Mouse (Mus musculus) intestine, embryonic 14.5 days (tissue): ENCODE results near the gene Ly75. TPM values are rescaled to one million over a fixed set of nuclear protein-coding genes. Genes with fewer than 3 reads are reported as not detected.

ENCODE experiments used
- ATAC-seq: fragments of 200-750 bp; cut with Nextera tagmentation; replicated peaks from 2 replicates; pipeline ENCODE4 v1.8.0; 2017; ENCODE audit warnings: low read depth, moderate number of reproducible peaks, moderate TSS enrichment, moderate library complexity; ENCODE audit not compliant: low FRiP score, low TSS enrichment
- DNase-seq: peaks from one replicate; pipeline ENCODE4 v3.0.0-alpha.2; 2018; ENCODE audit warnings: low spot score
- H3K27ac ChIP-seq: fragments of 300-500 bp; sonication (generic); 2 replicates; pipeline ENCODE4 v1.5.1; 2014; ENCODE audit warnings: low read depth, mild to moderate bottlenecking, control low read depth
- H3K27me3 ChIP-seq: fragments of 300-500 bp; sonication (generic); replicated peaks from 2 replicates; pipeline ENCODE4 v1.6.1; 2014; ENCODE audit warnings: low read length, control low read depth; ENCODE audit not compliant: control insufficient read depth, insufficient read depth
- H3K36me3 ChIP-seq: fragments of 300-500 bp; sonication (generic); 2 replicates; pipeline ENCODE4 v1.6.1; 2014; ENCODE audit warnings: low read length, control low read depth; ENCODE audit not compliant: control insufficient read depth, insufficient read depth
- H3K4me1 ChIP-seq: fragments of 300-500 bp; sonication (generic); replicated peaks from 2 replicates; pipeline ENCODE4 v1.6.1; 2014; ENCODE audit warnings: low read length, control low read depth, mixed read lengths; ENCODE audit not compliant: control insufficient read depth, insufficient read depth
- H3K4me2 ChIP-seq: fragments of 300-500 bp; sonication (generic); 2 replicates; pipeline ENCODE4 v1.6.1; 2014; ENCODE audit warnings: low read length
- H3K4me3 ChIP-seq: fragments of 300-500 bp; sonication (generic); 2 replicates; pipeline ENCODE4 v1.5.1; 2014; ENCODE audit warnings: low read depth, low read length, control low read depth, mixed read lengths
- H3K9ac ChIP-seq: fragments of 300-500 bp; sonication (generic); 2 replicates; pipeline ENCODE4 v1.6.1; 2014; ENCODE audit warnings: mild to moderate bottlenecking, low read length
- H3K9me3 ChIP-seq: fragments of 300-500 bp; sonication (generic); 2 replicates; pipeline ENCODE4 v1.6.1; 2016; ENCODE audit warnings: low read length, control low read depth; ENCODE audit not compliant: control insufficient read depth
- WGBS: fragments of 180-500 bp; shearing (Covaris S2); extraction: QIAGEN DNeasy Blood & Tissue Kit; methylation state at CpG from one replicate; pipeline ENCODE4 v1.1.7; 2014; 5-methylcytosine and 5-hydroxymethylcytosine counted together
- polyA plus RNA-seq: library from polyadenylated mRNA; unstranded; fragments of >200 nt; fragmentation: Nextera tagmentation; extraction: Ambion mirVana; gene quantifications from 2 replicates; pipeline ENCODE4 v1.2.1, GENCODE M21; 2014

Gene Ly75
- polyA plus RNA-seq, 1 experiment from 2014 or later, result 1.6 TPM

DNA sequence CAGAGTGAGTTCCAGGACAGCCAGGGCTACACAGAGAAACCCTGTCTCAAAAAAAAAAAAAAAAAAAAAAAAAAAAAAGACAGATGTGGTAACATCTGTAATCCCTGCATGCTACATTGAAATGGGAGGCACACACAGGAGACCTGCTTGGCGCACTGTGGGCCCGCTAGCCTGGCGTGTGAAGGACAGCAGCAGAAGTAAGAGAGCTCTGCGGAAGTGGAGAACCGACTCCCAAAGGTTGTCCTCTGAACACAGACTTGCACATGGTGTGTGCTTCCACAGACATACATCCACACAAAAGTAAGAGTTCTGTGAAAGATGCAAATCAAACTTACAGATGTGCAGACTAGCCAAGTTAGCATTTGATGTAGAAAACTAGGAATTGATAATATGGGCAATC, 123.9 kb downstream of the Ly75 start:
- DNase-seq (no peak), ATAC-seq (no peak)
- 97% methylated on average over 5 of the region's 5 CpGs for WGBS
- H3K4me1 ChIP-seq, result no peaks in the 10 kb centered on the region
- no peak overlapping the region for H3K4me2 ChIP-seq
- H3K36me3 ChIP-seq, result peaks cover 7% of the 10 kb centered on the region; the same call in 1 of the 2 replicates
- no peaks in the 10 kb centered on the region for H3K27me3 ChIP-seq
- H3K27ac ChIP-seq, result no peak overlapping the region
- H3K9me3 ChIP-seq, result no peaks in the 10 kb centered on the region
- H3K9ac ChIP-seq, result no peak overlapping the region
- no peak overlapping the region for H3K4me3 ChIP-seq

DNA sequence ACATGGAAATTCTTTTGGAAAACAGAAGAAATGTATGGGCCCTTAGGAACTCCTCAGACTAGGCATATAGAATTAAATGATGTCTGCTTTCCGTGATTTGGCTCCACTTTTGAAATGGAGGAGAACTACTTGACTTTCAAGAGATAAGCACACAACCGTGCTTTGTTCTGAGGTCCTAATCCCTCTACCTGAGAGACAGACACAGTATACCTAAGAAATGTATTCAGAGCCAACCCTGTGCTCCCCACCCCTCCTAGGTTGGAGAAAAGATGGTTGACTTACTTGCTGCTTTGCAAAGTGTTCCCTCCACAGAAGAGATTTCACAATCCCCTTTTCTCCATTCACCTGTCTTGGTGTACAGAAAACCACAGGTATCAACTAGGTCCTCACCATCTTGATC, 126.4 kb downstream of the Ly75 start:
- DNase-seq, result no peak
- no peak overlapping the region for H3K27ac ChIP-seq
- H3K9me3 ChIP-seq, result no peaks in the 10 kb centered on the region
- no peak overlapping the region for H3K9ac ChIP-seq
- no peak overlapping the region for H3K4me3 ChIP-seq
- no peak overlapping the region for H3K4me2 ChIP-seq
- no peaks in the 10 kb centered on the region for H3K27me3 ChIP-seq
- no peaks in the 10 kb centered on the region for H3K4me1 ChIP-seq
- ATAC-seq, result no peak
- WGBS, result 85% methylated on average over 2 of the region's 2 CpGs
- peaks cover 14% of the 10 kb centered on the region; the same call in 1 of the 2 replicates for H3K36me3 ChIP-seq

DNA sequence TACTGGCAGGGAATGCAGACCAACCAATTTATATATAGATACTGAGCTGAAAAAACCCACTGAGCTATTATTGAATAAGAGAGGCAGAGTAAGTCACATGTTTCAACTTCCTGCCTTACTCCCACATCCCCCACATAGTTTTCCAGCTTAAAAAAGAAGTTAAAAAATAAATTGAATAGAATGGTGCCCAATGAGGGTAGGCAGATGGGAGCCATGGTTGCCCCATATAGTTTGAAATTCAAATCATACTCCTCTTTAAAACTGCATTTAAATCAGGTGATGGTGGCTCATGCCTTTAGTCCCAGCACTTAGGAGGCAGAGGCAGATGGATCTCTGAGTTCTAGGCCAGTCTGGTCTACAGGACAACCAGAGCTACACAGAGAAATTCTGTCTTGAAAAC, 129.6 kb downstream of the Ly75 start:
- no peak for ATAC-seq
- no peak overlapping the region for H3K9ac ChIP-seq
- no peak for DNase-seq
- H3K27me3 ChIP-seq, result no peaks in the 10 kb centered on the region
- no peak overlapping the region for H3K4me2 ChIP-seq
- no peak overlapping the region for H3K27ac ChIP-seq
- no peak overlapping the region for H3K4me3 ChIP-seq
- H3K9me3 ChIP-seq, result no peaks in the 10 kb centered on the region
- H3K4me1 ChIP-seq, result no peaks in the 10 kb centered on the region
- peaks cover 38% of the 10 kb centered on the region; the same call in 1 of the 2 replicates for H3K36me3 ChIP-seq

DNA sequence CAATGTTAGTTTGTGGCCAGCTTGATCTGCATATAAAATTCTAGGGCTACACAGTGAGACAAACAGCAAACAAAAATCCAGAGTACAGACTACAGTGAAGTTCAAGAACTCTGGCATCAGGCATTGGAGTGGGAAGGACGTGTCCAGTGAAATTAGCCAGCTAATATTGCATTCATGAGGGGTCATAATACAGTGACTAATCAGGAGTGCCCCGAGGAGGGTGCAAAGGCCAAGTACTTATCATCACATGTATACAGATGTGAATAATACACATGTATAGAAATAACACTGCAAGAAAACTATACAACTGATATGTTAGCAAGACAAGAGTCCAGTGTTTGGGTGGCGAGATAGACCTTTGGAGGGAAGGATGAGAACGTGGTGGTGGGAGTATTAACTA, 130.3 kb downstream of the Ly75 start:
- Histone ChIP-seq H3K4me3 (no peak overlapping the region), H3K9me3 (no peaks in the 10 kb centered on the region), H3K36me3 (peaks cover 37% of the 10 kb centered on the region; the same call in 1 of the 2 replicates), H3K27me3 (no peaks in the 10 kb centered on the region), H3K4me1 (no peaks in the 10 kb centered on the region), H3K27ac (no peak overlapping the region), H3K4me2 (no peak overlapping the region), H3K9ac (no peak overlapping the region)
- WGBS, result 92% methylated on average over 4 of the region's 4 CpGs
- DNase-seq (no peak), ATAC-seq (no peak)

Other genes with a start within 250 kb of the Ly75 start
- gene Baz2b, start 173.5 kb downstream of the Ly75 start, polyA plus RNA-seq, result 52.3 and 67.0 TPM in 2 replicates
- gene March7, start 173.4 kb downstream of the Ly75 start, polyA plus RNA-seq, result 71.7 and 80.2 TPM in 2 replicates
- gene Cd302, start 98.8 kb downstream of the Ly75 start, polyA plus RNA-seq, result 27.3 and 27.5 TPM in 2 replicates
- gene Pla2r1, start 170.0 kb upstream of the Ly75 start, polyA plus RNA-seq, result 2.1 and 2.6 TPM in 2 replicates